Mouse (Mus musculus): ENCODE measurements at regions not wholly inside any gene's neighbourhood (a gene's known extent, or its start where the extent isn't known, plus 50 kb on each side); places are given as distances from the start of the nearest gene placed in this dataset. TPM values are rescaled to one million over a fixed set of nuclear protein-coding genes. Genes with fewer than 3 reads are reported as not detected.

Small RNA genes lying in the stretch of these regions (microRNA-seq; reads per million reads assigned to microRNA genes)
- gene Gm25978: not detected
